Mouse (Mus musculus) MEL (cell line): Measurements from ENCODE around the gene Cmss1.

Experiments
- CTCF ChIP-seq, 3 experiments: IDR thresholded peaks in 2 of 3; conservative IDR thresholded peaks in 1 of 3; 2 replicates each; pipeline ENCODE4 v1.5.1; 2011 to 2012; ENCODE audit warnings: low read length in 3 of 3, low read depth in 2 of 3, mild to moderate bottlenecking in 2 of 3, improper control_type of control experiment in 1 of 3, inconsistent platforms in 1 of 3, mixed read lengths in 1 of 3, moderate library complexity in 1 of 3; ENCODE audit not compliant: control insufficient read depth in 1 of 3, insufficient read depth in 1 of 3, poor library complexity in 1 of 3, severe bottlenecking in 1 of 3
- ETS1 ChIP-seq: IDR thresholded peaks from 2 replicates; pipeline ENCODE4 v1.6.1; 2012; ENCODE audit warnings: low read depth, mild to moderate bottlenecking, inconsistent platforms, low read length, improper control_type of control experiment, moderate library complexity
- GATA1 ChIP-seq: IDR thresholded peaks from 2 replicates; pipeline ENCODE4 v1.6.1; 2011; ENCODE audit warnings: low read depth, low read length, improper control_type of control experiment
- NELFE ChIP-seq: IDR thresholded peaks from 2 replicates; pipeline ENCODE4 v1.6.1; 2011; ENCODE audit warnings: low read depth, low read length, improper control_type of control experiment
- SMC3 ChIP-seq: IDR thresholded peaks from 2 replicates; pipeline ENCODE4 v1.6.1; 2011; ENCODE audit warnings: low read depth, low read length, improper control_type of control experiment
- USF1 ChIP-seq: IDR thresholded peaks from 2 replicates; pipeline ENCODE4 v1.6.1; 2014; ENCODE audit warnings: low read depth, mild to moderate bottlenecking, inconsistent platforms, low read length, improper control_type of control experiment, moderate library complexity
- USF2 ChIP-seq, 2 experiments: IDR thresholded peaks; 2 replicates each; pipeline ENCODE4 v1.6.1; 2011 to 2012; ENCODE audit warnings: improper control_type of control experiment in 2 of 2, low read length in 2 of 2, borderline replicate concordance in 1 of 2, inconsistent platforms in 1 of 2, low read depth in 1 of 2, mild to moderate bottlenecking in 1 of 2; ENCODE audit not compliant: insufficient read depth in 1 of 2
- ZNF384 ChIP-seq: IDR thresholded peaks from 2 replicates; pipeline ENCODE4 v1.6.1; 2012; ENCODE audit warnings: low read depth, mild to moderate bottlenecking, inconsistent platforms, low read length, improper control_type of control experiment

- no peak for TF ChIP-seq ETS1
- TF ChIP-seq NELFE: no peak
- TF ChIP-seq GATA1: no peak
- no peak for TF ChIP-seq CTCF (IDR thresholded peaks at IDR 0.05 in 2 of 3, conservative IDR thresholded peaks at IDR 0.05 in 1 of 3; ENCODE audit: control insufficient read depth in 1 of 3, insufficient read depth in 1 of 3, low read depth in 2 of 3, low read length in 3 of 3, poor library complexity in 1 of 3, severe bottlenecking in 1 of 3)
- no peak for TF ChIP-seq USF2 (IDR thresholded peaks at IDR 0.05; ENCODE audit: borderline replicate concordance in 1 of 2, insufficient read depth in 1 of 2, low read depth in 1 of 2, low read length in 2 of 2)
- no peak for TF ChIP-seq ZNF384
- no peak for TF ChIP-seq SMC3
- no peak for TF ChIP-seq USF1
These were observed 54.0 kb downstream of the Cmss1 start for GRCm38 (mm10) chr16:57552709-57553108.
